Mouse (Mus musculus) brain, embryonic 14.5 days (tissue): ENCODE measurements around the gene Plk2.
"Not testable (repeated sequence)": the region's sequence is repeated elsewhere in the genome, so short reads cannot be mapped to it uniquely, and the experiment has no call there.

Experiments used
- CTCF ChIP-seq: fragments of 200-500 bp; IDR thresholded peaks from 2 replicates; pipeline ENCODE4 v1.5.1; 2012; ENCODE audit warnings: inconsistent platforms, mild to moderate bottlenecking, moderate library complexity, borderline replicate concordance; ENCODE audit not compliant: insufficient read depth, insufficient read length; ENCODE audit errors: extremely low read depth
- POLR2A ChIP-seq: fragments of 200-500 bp; IDR thresholded peaks from 2 replicates; pipeline ENCODE4 v1.6.1; 2012; ENCODE audit warnings: mild to moderate bottlenecking, inconsistent platforms, borderline replicate concordance; ENCODE audit not compliant: poor library complexity, insufficient read depth, insufficient read length, severe bottlenecking; ENCODE audit errors: extremely low read depth

- TF ChIP-seq CTCF, POLR2A: not testable (repeated sequence)
Observed at GRCm38 (mm10) chr13:110404686-110405085, 9.8 kb downstream of the Plk2 start.
